Mouse (Mus musculus) CD4-positive, CD25-positive, alpha-beta regulatory T cell, adult 2 months (primary cell): Measurements from ENCODE around the gene Tbc1d16.
A peak's percentile ranks its signal among the peaks of the same experiment; 100 is the strongest.

Experiments
- DNase-seq: peaks from one replicate; pipeline ENCODE4 v3.0.0-alpha.2; 2012; ENCODE audit warnings: low read depth, low spot score

The Tbc1d16 gene

DNA sequence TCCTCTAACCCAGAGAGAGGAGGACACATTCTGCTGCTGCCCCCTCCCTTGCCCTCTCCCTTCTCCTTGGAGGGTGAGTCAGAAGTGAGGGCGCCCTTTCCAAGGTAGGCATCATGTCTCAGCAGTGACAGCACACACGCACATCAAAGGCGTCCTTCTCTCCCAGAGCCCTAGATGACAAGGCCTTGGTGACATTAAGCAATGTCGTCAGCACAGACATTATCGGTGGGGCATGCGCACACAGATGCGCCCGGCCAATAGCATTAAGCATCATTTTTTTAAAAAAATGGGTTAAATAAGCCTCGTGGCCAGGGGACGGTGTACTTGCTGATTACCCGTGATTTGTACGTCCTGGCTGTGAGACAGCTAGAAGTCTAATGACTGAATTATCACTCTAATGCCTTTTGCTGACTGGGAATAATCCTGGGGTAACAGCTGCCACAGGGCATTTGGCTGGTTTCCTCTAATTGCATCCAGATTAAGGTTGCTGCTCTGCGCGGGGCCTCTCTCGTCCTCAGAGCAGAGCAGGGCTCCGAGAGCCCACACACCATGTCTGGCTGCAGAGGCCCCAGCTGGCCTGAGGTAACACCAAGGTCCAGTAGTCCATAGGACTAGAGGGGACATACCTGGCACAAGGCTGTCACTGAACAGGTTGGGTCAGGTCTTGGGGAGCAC lies 83.4 kb downstream of the Tbc1d16 start:
- DNase-seq = no peak

DNA sequence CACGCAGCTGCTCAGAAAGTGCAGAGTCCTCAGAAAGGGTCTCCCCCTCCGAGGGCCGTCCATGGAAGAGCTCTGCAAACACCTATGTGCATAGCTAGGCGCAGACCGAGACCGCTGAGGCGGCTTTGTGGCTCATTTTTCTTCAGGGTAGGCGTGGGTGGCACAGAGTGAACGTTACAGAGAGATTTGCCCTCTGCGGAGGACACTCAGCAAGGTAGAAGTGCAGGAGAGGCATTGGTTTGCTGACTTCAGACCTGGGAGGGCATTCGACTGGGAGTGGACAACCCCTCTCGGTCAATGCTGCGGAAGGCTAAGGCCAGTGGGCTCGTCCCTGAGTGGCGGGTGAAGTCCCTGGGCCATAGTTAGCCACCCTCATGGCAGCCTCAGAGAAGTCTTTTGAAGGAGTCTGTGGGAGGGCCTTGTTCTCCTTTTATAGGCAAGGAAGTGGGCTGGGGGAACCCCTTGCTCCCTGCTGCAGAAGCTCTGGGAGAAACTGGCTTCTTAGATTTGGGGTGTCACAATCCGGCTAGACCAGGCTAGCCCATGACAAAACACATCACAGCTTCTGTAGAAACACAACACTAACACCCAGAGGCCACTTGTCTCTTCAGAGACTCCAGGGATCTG lies 84.8 kb downstream of the Tbc1d16 start:
- peak; percentile 73 for DNase-seq

GRCm38 (mm10) chr11:119142615-119143014 lies 85.7 kb downstream of the Tbc1d16 start:
- DNase-seq = no peak

DNA sequence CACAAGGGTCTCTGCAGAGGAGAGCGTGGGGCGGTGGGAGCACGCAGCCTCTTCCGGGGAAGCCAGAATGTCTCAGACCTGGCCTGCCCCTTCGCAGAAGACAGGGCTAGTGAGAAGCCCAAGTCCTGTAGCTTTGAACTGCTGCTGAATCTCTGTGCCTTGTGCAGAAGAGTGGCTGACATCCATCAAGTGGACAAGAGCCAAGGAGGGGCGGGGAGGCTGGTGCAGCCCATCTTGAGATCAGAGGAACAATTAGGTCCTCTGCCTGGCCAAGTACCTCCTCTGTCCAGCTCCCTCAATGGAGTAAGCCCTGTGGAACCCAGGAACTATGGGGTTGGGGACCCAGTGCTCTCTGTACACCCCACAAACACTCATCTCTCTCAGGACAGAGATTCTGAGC lies 89.3 kb downstream of the Tbc1d16 start:
- DNase-seq = no peak

- no peak for DNase-seq
Measured at GRCm38 (mm10) chr11:119138205-119138604, 90.1 kb downstream of the Tbc1d16 start.

GRCm38 (mm10) chr11:119134586-119134985 lies 93.7 kb downstream of the Tbc1d16 start:
- peak; percentile 57 for DNase-seq

- peak; percentile 78 for DNase-seq
Measured at GRCm38 (mm10) chr11:119133437-119134221, 94.7 kb downstream of the Tbc1d16 start.

DNA sequence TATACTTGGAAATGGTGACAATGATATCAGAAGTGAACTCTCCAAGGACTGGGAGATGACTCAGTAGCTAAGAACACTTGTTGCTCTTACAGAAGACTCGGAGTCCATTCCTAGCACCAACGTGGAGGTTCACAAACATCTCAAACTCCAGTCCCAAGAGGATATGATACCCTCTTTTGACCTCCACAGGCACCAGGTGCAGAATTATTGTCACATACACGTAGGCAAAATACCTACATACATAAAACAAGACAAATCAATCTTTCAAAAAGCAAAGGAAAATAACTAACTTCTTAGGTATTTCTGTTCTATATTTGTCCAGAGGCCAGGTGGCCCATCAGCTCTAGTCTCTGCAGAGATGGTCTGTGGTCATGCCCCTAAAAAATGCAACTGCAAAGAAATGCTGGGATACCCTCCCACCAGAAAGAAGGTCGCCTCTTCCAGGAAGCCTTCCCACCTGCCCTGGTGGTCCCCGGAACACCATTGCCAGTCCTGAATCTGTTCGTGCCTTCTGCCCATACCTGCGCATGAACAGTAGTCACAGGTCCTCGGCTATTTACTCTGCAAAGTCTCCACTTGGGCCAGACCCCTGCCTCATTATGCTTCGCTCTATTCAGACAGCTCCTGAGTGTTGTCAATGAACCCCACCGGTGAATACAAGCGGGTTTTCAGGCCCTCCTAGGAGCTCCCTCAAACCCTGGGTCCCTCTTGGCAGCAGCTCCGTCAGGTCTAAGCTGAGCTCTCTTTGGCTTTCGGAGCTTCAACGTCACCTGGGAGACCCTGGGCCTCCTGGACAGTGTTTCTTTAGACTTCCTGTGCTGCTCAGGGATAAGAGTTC lies 95.9 kb downstream of the Tbc1d16 start:
- DNase-seq = no peak

DNA sequence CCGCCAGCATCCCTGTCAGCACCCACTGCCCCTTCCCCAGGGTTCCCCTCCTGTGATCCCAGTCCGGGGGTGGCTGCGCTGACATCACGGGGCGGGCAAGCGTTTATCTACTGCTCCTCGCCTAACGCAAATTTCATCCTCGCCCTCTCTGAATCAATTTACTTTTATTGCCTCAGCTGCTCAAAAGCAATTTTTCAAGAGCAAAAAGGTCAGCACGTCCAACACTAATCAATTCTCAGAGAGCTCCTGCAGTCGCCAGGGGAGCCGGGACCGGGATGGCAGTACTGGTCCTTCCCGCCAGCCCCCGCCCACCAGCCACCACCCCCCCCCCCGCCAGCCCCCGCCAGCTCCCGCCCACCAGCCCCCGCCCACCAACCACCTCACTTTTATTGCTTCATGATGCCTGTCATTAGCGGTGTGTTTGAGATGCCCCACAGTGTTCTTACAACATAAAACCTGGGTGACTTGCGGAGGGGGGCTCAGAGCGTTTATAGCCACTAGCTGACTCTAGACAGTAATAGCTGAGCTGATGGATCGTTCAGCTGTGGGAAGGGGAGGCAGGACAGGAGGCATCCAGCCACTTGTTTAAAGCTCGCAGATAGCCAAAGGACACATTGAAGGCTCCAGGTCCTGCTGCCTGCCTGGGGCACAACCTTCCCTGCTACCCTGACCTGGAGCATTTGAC lies 98.1 kb downstream of the Tbc1d16 start:
- no peak for DNase-seq

- no peak for DNase-seq
Measured at GRCm38 (mm10) chr11:119129281-119130058, 98.8 kb downstream of the Tbc1d16 start.

DNA sequence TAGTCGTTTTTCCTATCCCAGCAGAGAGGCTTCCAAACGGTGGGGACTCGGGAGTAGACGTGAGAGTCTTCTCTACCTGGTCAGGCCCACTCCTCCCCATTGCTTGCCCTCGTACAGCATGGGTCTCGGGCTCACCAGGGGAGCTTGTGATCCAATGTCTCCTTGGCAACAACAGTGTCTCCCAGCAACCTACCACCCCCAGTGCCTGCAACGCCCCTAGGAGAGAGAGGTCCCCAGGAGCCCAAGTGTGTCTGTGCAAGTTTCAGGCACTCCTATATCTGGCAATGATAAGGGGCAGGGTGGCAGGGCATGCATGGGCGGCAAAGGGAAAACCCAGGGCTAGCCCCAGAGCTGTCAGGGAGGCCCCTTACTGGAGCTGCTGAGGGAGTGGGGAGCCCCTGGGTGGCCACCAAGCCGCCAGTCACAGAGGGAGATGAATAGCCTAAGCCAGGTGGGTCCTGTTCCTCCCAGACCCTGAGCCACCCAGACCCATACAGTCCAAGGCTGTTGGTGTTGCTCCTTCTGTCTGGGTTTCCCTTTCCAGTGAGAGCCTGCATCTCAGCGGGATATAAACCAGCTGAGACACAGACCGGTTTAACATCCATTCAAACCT lies 99.5 kb downstream of the Tbc1d16 start:
- no peak for DNase-seq

DNA sequence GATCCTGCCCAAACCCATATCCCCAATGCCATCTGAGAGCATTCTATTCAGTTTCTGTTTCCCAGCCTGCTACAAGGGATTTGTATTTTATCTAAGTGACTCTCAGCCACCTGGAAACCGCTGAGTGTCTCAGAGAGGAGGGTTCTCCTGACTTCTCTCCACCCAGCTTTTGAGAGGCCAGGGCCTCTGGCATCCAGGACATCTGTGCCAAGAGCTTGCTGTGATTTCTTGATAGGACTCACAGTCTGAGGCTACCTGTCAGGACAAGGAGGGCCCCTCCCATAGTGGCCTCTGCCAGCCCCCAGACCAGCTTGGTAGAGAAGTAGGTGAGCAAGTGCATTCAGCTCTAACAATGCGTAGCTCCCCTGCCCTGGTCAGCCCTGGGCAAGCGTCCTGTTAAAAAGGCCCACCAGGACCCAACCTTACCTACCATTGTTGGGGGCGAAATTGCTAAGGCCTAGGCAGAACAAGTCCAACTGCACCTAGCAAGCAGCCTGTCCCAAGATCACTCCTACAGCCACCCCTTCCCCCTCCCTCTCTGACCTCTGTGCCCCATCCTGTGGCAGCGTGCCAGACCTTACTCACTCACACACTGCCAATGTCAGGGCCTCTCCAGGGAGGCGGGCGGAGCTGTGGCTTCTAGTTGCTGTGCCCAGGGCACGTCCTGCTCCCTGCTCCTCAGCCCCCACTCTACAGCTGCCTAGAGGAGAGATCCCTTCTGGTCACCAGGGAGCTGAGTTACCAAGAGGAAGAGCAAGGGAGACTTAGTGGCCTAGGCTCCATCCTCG lies 100.4 kb downstream of the Tbc1d16 start:
- DNase-seq = peak; percentile 71

GRCm38 (mm10) chr11:119127147-119127546 lies 101.2 kb downstream of the Tbc1d16 start:
- DNase-seq = no peak

DNA sequence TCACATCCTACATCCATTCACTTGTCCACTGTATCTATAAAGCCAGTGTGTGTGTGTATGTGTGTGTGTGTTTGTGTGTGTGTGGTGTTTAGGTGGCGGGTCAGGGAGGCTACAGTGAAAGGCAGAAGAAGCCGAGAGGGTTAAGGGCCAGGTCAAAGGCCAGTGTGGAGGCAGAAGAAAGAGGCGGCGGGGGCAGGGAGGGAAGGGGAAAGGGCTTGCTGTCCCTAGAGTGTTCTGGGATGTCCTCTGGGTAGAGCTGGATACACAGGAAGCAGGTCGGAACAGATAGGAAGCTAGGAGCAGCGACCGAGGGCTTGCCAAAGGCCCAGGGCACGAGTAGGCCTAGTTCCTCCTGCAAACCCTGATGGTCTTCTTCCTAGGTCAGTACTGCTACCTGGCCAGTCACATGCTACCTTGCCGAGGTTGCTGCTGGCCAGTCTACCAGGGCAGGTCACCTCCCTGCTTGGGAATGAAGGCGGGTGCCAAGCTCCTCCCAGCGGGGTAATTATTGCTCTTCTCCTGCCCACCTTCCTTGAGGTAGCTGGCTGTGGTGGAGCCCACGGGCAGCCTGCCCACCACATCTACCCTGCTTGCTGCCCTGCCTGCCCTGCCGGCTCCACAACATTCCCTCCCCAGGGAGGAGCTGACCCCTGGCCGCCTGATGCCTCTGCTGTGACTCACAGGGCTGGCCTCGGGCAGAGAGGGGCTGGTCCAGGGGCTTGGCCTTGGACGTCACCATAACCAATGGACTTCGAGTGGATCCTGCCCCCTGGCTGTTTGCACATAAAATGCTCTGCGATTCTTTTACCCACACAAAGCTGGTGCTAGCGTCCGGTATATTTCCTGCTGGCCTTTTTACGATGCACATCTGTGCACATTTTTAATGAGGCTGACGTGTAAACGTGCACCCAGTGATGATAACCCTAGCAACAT lies 102.1 kb downstream of the Tbc1d16 start:
- DNase-seq = no peak

DNA sequence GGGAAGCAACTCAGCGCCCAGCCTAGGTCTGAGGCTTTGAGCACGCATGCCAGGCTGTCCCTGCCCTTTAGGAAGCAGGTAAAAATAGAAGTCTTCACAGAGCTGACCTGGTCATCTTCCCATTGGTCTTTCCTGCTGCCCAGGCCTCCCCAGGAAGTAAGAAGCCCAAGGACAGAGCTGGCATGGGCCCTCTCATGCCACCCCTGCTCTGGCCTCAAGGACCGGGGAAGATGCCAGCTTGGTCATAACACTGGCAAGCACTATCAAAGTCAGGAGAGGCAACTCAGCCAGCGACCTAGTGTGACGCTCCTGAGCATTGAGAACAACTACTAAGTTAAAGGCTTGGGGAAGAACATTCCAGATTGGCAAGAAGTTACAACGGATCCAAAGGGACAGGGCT lies 103.8 kb downstream of the Tbc1d16 start:
- no peak for DNase-seq

- no peak for DNase-seq
Measured at GRCm38 (mm10) chr11:119123522-119124319, 104.6 kb downstream of the Tbc1d16 start.

DNA sequence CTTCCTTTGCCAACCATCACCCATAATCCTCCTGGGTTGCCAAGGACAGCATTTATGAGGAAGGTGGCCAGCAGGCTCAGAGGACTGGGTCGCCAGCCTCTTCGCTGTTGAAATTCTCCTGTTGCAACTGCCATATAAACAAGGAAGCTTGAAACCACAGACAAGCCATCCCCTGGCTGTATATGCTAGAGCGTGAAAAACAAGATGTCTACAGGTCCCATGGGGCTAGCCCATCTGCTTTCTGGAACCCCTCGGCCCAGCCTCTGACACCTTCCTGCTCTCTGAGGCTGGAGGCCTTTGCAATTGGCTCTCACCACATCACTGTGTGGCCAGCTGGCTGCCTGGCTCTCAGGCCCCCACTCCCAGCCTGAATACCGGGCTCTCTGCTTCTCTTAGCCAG lies 105.9 kb downstream of the Tbc1d16 start:
- DNase-seq = no peak
